Mouse (Mus musculus): ENCODE measurements around the gene Lrp8. TPM values are rescaled to one million over a fixed set of nuclear protein-coding genes. Genes with fewer than 3 reads are reported as not detected.

Gene Lrp8
- polyA plus RNA-seq, 1 experiment from 2014 or later, result 48.3 TPM

GRCm38 (mm10) chr4:107850091-107850490 is 48.0 kb downstream of the Lrp8 start:
- Histone ChIP-seq H3K27me3 (peaks cover 19% of the 10 kb centered on the region), H3K4me1 (peaks cover 8% of the 10 kb centered on the region), H3K36me3 (replicated peaks) (peaks cover 91% of the 10 kb centered on the region), H3K4me2 (no peak overlapping the region), H3K9ac (no peak overlapping the region), H3K27ac (no peak overlapping the region), H3K9me3 (no peaks in the 10 kb centered on the region), H3K4me3 (replicated peaks) (no peak overlapping the region)
- WGBS, result 90% methylated on average over 8 of the region's 8 CpGs
- no peak for ATAC-seq (ENCODE audit: low FRiP score)

GRCm38 (mm10) chr4:107853333-107853732 is 51.3 kb downstream of the Lrp8 start:
- Histone ChIP-seq H3K9me3 (no peaks in the 10 kb centered on the region), H3K36me3 (replicated peaks) (peaks cover 100% of the 10 kb centered on the region), H3K4me2 (no peak overlapping the region), H3K9ac (no peak overlapping the region), H3K4me1 (no peaks in the 10 kb centered on the region), H3K27ac (no peak overlapping the region), H3K27me3 (no peaks in the 10 kb centered on the region), H3K4me3 (replicated peaks) (no peak overlapping the region)
- WGBS, result 95% methylated on average over 8 of the region's 8 CpGs
- ATAC-seq (ENCODE audit: low FRiP score), result no peak

GRCm38 (mm10) chr4:107853836-107854235 is 51.8 kb downstream of the Lrp8 start:
- Histone ChIP-seq H3K36me3 (replicated peaks) (peaks cover 100% of the 10 kb centered on the region), H3K9ac (no peak overlapping the region), H3K4me2 (no peak overlapping the region), H3K9me3 (no peaks in the 10 kb centered on the region), H3K27ac (no peak overlapping the region), H3K27me3 (no peaks in the 10 kb centered on the region), H3K4me1 (no peaks in the 10 kb centered on the region), H3K4me3 (replicated peaks) (no peak overlapping the region)
- 87% methylated on average over 7 of the region's 7 CpGs for WGBS
- no peak for ATAC-seq (ENCODE audit: low FRiP score)

- H3K27ac ChIP-seq, result no peak overlapping the region; the same call in 1 of the 2 replicates
- peaks cover 99% of the 10 kb centered on the region for H3K36me3 ChIP-seq (replicated peaks)
Observed at GRCm38 (mm10) chr4:107856958-107857686, 55.1 kb downstream of the Lrp8 start.

GRCm38 (mm10) chr4:107858995-107859394 is 56.9 kb downstream of the Lrp8 start:
- Histone ChIP-seq H3K27me3 (no peaks in the 10 kb centered on the region), H3K36me3 (replicated peaks) (peaks cover 93% of the 10 kb centered on the region), H3K9me3 (no peaks in the 10 kb centered on the region), H3K4me3 (replicated peaks) (no peak overlapping the region), H3K4me1 (no peaks in the 10 kb centered on the region), H3K4me2 (no peak overlapping the region), H3K27ac (no peak overlapping the region), H3K9ac (no peak overlapping the region)
- no peak for ATAC-seq (ENCODE audit: low FRiP score)
- 88% methylated on average over 7 of the region's 7 CpGs for WGBS

More at GRCm38 (mm10) chr4:107856958-107857686, 55.1 kb downstream of the Lrp8 start:
- no peak for ATAC-seq (ENCODE audit: low FRiP score)
- H3K4me1 ChIP-seq, result no peaks in the 10 kb centered on the region
- no peaks in the 10 kb centered on the region for H3K9me3 ChIP-seq
- no peak overlapping the region for H3K4me2 ChIP-seq
- H3K4me3 ChIP-seq (replicated peaks), result no peak overlapping the region
- WGBS, result 83% methylated on average over 11 of the region's 11 CpGs
- H3K9ac ChIP-seq, result no peak overlapping the region
- no peaks in the 10 kb centered on the region for H3K27me3 ChIP-seq

- no peak for ATAC-seq (ENCODE audit: low FRiP score)
- no peak overlapping the region for H3K4me3 ChIP-seq (replicated peaks)
- no peak overlapping the region for H3K27ac ChIP-seq
- H3K27me3 ChIP-seq, result no peaks in the 10 kb centered on the region
- 92% methylated on average over 4 of the region's 4 CpGs for WGBS
- no peaks in the 10 kb centered on the region for H3K4me1 ChIP-seq
- H3K9ac ChIP-seq, result no peak overlapping the region
- peaks cover 75% of the 10 kb centered on the region for H3K36me3 ChIP-seq (replicated peaks)
- H3K4me2 ChIP-seq, result no peak overlapping the region
- no peaks in the 10 kb centered on the region for H3K9me3 ChIP-seq
Observed at GRCm38 (mm10) chr4:107864866-107865265, 62.8 kb downstream of the Lrp8 start.

- peak; percentile 94 for ATAC-seq (ENCODE audit: low FRiP score)
- Histone ChIP-seq H3K9me3 (no peaks in the 10 kb centered on the region), H3K36me3 (replicated peaks) (peaks cover 32% of the 10 kb centered on the region), H3K4me2 (peak within 1 kb of the TSS; percentile 85), H3K9ac (peak within 1 kb of the TSS; percentile 73), H3K27ac (0 out of 2 replicates have a peak within 1 kb of the TSS, but pooled peaks have one; percentile 50), H3K4me3 (replicated peaks) (peak within 1 kb of the TSS; percentile 83), H3K27me3 (no peaks in the 10 kb centered on the region), H3K4me1 (peaks cover 17% of the 10 kb centered on the region)
- WGBS, result 4% methylated on average over 48 of the region's 48 CpGs
Observed at GRCm38 (mm10) chr4:107879254-107880050, 77.4 kb downstream of the Lrp8 start, which contains the start of gene Magoh. TSS of gene Magoh (plus strand) at chr4:107879755.

- no peak overlapping the region for H3K9ac ChIP-seq
- H3K9me3 ChIP-seq, result no peaks in the 10 kb centered on the region
- H3K27me3 ChIP-seq, result no peaks in the 10 kb centered on the region
- peaks cover 17% of the 10 kb centered on the region for H3K4me1 ChIP-seq
- whole genome bisulfite sequencing, result 95% methylated on average over 1 of the region's 1 CpGs
- H3K4me3 ChIP-seq (replicated peaks), result no peak overlapping the region
- no peak overlapping the region for H3K4me2 ChIP-seq
- no peak for ATAC-seq (ENCODE audit: low FRiP score)
- peaks cover 48% of the 10 kb centered on the region for H3K36me3 ChIP-seq (replicated peaks)
- no peak overlapping the region for H3K27ac ChIP-seq
Observed at GRCm38 (mm10) chr4:107881631-107882030, 79.6 kb downstream of the Lrp8 start.

GRCm38 (mm10) chr4:107886371-107886770 is 84.3 kb downstream of the Lrp8 start:
- H3K27ac ChIP-seq, result no peak overlapping the region
- ATAC-seq (ENCODE audit: low FRiP score), result no peak
- H3K9me3 ChIP-seq, result no peaks in the 10 kb centered on the region
- 77% methylated on average over 7 of the region's 7 CpGs for whole genome bisulfite sequencing
- H3K4me3 ChIP-seq (replicated peaks), result no peak overlapping the region
- peaks cover 56% of the 10 kb centered on the region for H3K36me3 ChIP-seq (replicated peaks)
- peaks cover 13% of the 10 kb centered on the region for H3K4me1 ChIP-seq
- no peak overlapping the region for H3K9ac ChIP-seq
- H3K4me2 ChIP-seq, result no peak overlapping the region
- no peaks in the 10 kb centered on the region for H3K27me3 ChIP-seq

- no peaks in the 10 kb centered on the region for H3K9me3 ChIP-seq
- peaks cover 13% of the 10 kb centered on the region for H3K4me1 ChIP-seq
- peaks cover 56% of the 10 kb centered on the region for H3K36me3 ChIP-seq (replicated peaks)
- peak overlapping the region; percentile 93 for H3K27ac ChIP-seq
- H3K27me3 ChIP-seq, result no peaks in the 10 kb centered on the region
- under 1% methylated on average over 12 of the region's 12 CpGs for WGBS
- peak; percentile 23 for ATAC-seq (ENCODE audit: low FRiP score)
- H3K4me2 ChIP-seq, result peak overlapping the region; percentile 80
- H3K4me3 ChIP-seq (replicated peaks), result peak overlapping the region; percentile 57
- H3K9ac ChIP-seq, result peak overlapping the region; percentile 83
Observed at GRCm38 (mm10) chr4:107889385-107889730, 87.3 kb downstream of the Lrp8 start.

- Histone ChIP-seq H3K4me1 (peaks cover 13% of the 10 kb centered on the region), H3K9ac (peak within 1 kb of the TSS; percentile 83), H3K27ac (peak within 1 kb of the TSS; percentile 93), H3K4me3 (replicated peaks) (peak within 1 kb of the TSS; percentile 57), H3K4me2 (peak within 1 kb of the TSS; percentile 80), H3K27me3 (no peaks in the 10 kb centered on the region), H3K36me3 (replicated peaks) (peaks cover 56% of the 10 kb centered on the region), H3K9me3 (no peaks in the 10 kb centered on the region)
- peak; percentile 96 for ATAC-seq (ENCODE audit: low FRiP score)
- WGBS, result under 1% methylated on average over 48 of the region's 48 CpGs
Observed at GRCm38 (mm10) chr4:107889731-107890432, 87.8 kb downstream of the Lrp8 start, which contains the start of gene 0610037L13Rik. TSS of gene 0610037L13Rik (plus strand) at chr4:107889813.

- H3K9me3 ChIP-seq, result no peaks in the 10 kb centered on the region
- no peak overlapping the region for H3K4me3 ChIP-seq (replicated peaks)
- no peak overlapping the region for H3K9ac ChIP-seq
- H3K27me3 ChIP-seq, result no peaks in the 10 kb centered on the region
- H3K27ac ChIP-seq, result no peak overlapping the region
- peaks cover 59% of the 10 kb centered on the region for H3K36me3 ChIP-seq (replicated peaks)
- 87% methylated on average over 2 of the region's 2 CpGs for whole genome bisulfite sequencing
- no peak overlapping the region for H3K4me2 ChIP-seq
- ATAC-seq (ENCODE audit: low FRiP score), result no peak
- H3K4me1 ChIP-seq, result peaks cover 13% of the 10 kb centered on the region
Observed at GRCm38 (mm10) chr4:107892663-107893062, 90.6 kb downstream of the Lrp8 start.

All from forebrain, embryonic 12.5 days (tissue).